Mouse (Mus musculus) layer of hippocampus, postnatal 36 days (tissue): Measurements from ENCODE around the gene Polr1a. TPM values are rescaled to one million over a fixed set of nuclear protein-coding genes. Genes with fewer than 3 reads are reported as not detected.
A peak's percentile ranks its signal among the peaks of the same experiment; 100 is the strongest.
"Not testable (repeated sequence)": the region's sequence is repeated elsewhere in the genome, so short reads cannot be mapped to it uniquely, and the experiment has no call there.

Experiments used
- DNase-seq, 2 experiments: peaks; one replicate each; pipeline ENCODE4 v3.0.0; 2022
- total RNA-seq, 2 experiments: library from RNA; stranded (reverse); gene quantifications; 2 replicates each; pipeline ENCODE4 v1.2.3; 2021

Gene Polr1a
- 10 to 100 TPM; 31.0 to 33.2 TPM for total RNA-seq

- DNase-seq = peak; percentile 90 to 93
Measured at GRCm38 (mm10) chr6:71908481-71909381, at the start of gene Polr1a, which contains the start of gene Ptcd3. Polr1a (plus strand) TSS chr6:71909053. Ptcd3 (minus strand) TSS chr6:71908750.

- no peak for DNase-seq
Measured at GRCm38 (mm10) chr6:71867751-71868150, 41.1 kb upstream of the Polr1a start.

DNA sequence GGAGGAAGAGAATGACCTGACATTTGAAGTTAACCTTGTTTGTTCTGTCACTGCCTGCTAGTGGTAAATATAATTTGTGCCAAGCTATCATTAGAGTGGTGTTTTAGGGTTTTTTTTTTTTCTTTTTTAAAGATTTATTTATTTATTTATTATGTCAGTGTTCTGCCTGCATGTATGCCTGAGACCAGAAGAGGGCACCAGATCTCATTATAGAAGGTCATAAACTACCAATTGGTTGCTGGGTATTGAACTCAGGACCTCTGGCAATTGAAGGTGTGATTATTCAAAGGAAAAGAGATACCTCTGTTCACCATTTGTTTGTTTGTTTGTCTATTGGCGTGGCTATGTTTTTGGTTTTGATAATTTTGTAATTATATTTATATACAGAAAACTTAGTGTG, 40.0 kb upstream of the Polr1a start:
- no peak for DNase-seq

DNA sequence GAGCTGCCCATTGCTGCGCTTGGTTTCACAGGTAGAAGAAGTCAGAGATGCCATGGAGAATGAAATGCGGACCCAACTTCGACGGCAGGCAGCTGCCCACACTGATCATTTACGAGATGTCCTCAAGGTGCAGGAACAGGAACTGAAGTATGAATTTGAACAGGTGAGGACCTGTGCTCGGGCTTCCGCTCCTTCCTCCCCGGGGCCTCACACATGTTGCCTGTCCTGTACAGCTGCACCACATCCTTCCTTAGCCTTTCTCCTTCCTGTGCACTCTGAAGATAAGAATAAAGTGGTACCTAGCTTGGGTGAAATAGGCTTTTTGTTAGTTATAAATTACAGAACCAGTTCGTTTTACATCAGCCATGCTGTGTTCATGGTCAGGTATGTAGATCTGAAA, 37.5 kb upstream of the Polr1a start:
- no peak for DNase-seq

DNA sequence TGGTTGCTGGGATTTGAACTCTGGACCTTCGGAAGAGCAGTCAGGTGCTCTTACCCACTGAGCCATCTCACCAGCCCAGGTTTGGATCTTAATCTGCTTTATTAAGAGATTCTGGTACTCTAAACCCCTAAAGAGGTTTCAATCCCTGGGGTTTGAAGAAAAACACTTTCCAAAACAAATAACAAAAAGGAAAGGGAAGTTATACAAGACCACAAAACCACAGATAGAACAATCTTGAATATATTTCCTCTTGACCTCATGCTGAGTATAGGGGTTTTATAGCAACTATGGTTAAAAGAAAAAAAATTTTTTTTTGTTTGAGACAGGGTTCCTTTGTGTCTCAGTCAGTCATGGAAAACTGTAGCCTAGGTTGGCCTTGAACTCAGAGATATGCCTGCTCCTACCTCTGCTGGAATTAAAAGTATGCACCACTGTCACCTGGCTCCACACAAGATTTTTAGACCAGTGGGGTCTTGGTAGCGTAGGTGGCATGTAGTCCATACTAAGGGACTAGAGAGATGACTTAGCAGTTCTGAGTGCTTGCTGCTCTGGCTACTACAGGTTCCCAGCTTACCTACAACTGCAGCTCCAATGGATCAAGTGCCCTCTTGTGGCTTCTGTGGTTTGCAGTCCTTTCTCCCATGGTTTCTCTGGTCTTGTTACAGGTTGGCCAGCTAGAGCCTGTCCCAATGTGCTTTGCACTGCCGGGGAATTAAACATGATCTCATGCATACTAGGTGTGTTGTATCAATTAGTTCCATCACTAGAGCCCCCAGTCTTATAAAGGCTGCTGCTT, 30.7 kb upstream of the Polr1a start:
- no peak for DNase-seq

DNA sequence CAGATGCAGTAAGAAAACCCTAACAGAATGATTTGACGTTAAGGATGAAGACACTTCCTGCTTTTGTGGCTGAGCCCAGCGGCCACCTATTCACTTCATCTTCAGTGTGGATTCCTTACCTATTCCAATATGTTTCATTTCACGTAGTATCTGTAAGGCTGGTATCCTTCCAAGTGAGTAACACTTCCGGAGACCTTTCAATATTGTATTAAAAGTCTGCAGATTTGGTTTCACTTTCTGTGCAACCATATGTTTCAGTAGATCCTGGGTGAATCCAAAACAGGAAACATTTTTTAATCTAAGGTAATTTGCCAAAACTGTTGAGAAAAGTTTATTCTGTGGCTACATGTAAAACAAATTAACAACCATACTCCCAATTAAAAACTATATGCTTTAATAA, 15.6 kb upstream of the Polr1a start:
- no peak for DNase-seq

GRCm38 (mm10) chr6:71907702-71908235, 1.1 kb upstream of the Polr1a start:
- no peak for DNase-seq

GRCm38 (mm10) chr6:71909384-71909783, 531 bp downstream of the Polr1a start:
- DNase-seq = no peak

- DNase-seq = no peak
Measured at GRCm38 (mm10) chr6:71909840-71910239, 987 bp downstream of the Polr1a start.

GRCm38 (mm10) chr6:71911686-71912450, 3.0 kb downstream of the Polr1a start:
- DNase-seq = no peak

DNA sequence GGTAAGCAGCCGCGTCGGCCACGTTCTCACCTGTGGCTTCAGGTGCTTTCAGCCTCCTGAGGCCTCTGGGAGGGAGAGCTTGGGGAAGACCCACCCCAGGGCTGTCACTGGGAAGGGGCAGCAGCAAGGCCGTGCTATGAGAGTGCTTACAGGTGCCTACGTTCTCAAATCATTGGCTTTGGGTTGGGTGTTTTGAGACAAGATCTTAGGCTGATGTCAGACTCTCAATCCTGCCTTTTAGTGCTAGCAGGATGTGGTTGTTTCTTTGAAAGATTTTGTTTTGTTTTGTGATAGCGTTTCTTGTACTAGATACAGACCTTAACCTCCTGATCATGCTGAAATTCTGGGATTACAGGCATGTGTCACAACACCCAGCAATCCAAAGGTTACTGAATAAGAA, 11.9 kb downstream of the Polr1a start:
- DNase-seq = no peak

- DNase-seq = not testable (repeated sequence)
Measured at GRCm38 (mm10) chr6:71925233-71925632, 16.4 kb downstream of the Polr1a start.

- peak; percentile 49 to 50 for DNase-seq
Measured at GRCm38 (mm10) chr6:71927911-71928310, 19.1 kb downstream of the Polr1a start.

GRCm38 (mm10) chr6:71930053-71930452, 21.2 kb downstream of the Polr1a start:
- DNase-seq = no peak

DNA sequence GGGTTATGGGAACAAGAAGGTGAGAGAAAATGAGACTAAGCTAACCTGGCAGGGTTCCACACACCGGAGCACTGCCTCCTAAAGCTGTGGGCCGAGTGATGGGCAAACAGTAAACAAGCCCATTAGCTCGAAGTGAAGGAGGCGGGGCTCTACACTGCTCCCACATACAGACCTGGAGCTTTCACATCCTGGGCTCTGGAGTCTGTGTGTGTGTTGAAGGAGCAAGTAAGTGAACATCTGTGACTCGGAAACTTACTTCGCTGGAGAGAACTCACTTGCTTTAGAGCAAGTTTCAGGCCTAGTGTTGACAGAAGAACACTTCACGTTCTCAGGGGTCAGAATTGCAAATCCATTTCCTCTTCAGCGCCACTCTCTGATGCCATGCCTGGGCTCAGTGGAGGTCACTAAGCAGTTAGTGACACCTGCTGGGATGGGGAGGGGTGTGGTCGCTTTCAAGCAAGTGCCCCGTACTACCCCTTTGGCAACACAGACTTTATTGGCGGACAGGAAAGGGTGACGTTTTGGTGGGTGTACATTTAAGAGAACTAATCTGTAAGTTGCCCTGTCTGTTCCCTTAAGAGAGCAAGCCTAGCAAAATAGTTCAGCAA, 22.1 kb downstream of the Polr1a start:
- DNase-seq = no peak

- DNase-seq = no peak
Measured at GRCm38 (mm10) chr6:71932347-71932746, 23.5 kb downstream of the Polr1a start.

GRCm38 (mm10) chr6:71934081-71934556, 25.3 kb downstream of the Polr1a start:
- DNase-seq = peak in 1 of 2 experiments; percentile 19

- no peak for DNase-seq
Measured at GRCm38 (mm10) chr6:71935737-71936136, 26.9 kb downstream of the Polr1a start.

GRCm38 (mm10) chr6:71940912-71941311, 32.1 kb downstream of the Polr1a start:
- no peak for DNase-seq

GRCm38 (mm10) chr6:71945101-71945500, 36.2 kb downstream of the Polr1a start:
- no peak for DNase-seq

GRCm38 (mm10) chr6:71946121-71946520, 37.3 kb downstream of the Polr1a start:
- no peak for DNase-seq

DNA sequence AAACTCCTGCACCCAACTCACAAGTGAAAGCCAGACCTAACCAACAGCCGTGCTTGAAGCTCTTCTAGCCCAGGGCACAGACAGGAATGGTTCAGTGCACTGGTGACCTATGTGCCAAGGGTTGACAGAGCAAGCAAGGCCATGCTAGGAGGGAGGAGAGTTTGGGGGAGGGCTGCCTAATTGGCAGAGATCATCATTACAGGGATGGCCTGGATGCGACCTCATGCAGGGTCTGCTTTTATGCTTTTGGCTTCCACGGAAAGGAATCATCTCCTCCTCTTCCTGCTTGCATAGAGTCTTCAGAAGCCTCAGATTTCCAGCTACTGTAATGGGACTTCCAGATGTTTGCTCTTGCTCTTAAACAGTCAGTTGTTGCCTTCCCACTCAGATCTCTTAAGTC, 40.9 kb downstream of the Polr1a start:
- no peak for DNase-seq
